Mouse (Mus musculus): ENCODE measurements at regions not wholly inside any gene's neighbourhood (a gene's known extent, or its start where the extent isn't known, plus 50 kb on each side); places are given as distances from the start of the nearest gene placed in this dataset.
A peak's percentile ranks its signal among the peaks of the same experiment; 100 is the strongest.

- DNase-seq (ENCODE audit: low spot score) = no peak
Measured at GRCm38 (mm10) chr13:37468304-37469178, 123.5 kb downstream of the Ly86 start.

GRCm38 (mm10) chr13:37470230-37470907, 125.4 kb downstream of the Ly86 start:
- DNase-seq (ENCODE audit: low spot score) = no peak

- no peak for DNase-seq (ENCODE audit: low spot score)
Measured at GRCm38 (mm10) chr13:37473359-37473758, 128.4 kb downstream of the Ly86 start.

GRCm38 (mm10) chr13:37475804-37476203, 130.8 kb downstream of the Ly86 start:
- no peak for DNase-seq (ENCODE audit: low spot score)

- DNase-seq (ENCODE audit: low spot score) = no peak
Measured at GRCm38 (mm10) chr13:37476256-37477053, 131.4 kb downstream of the Ly86 start.

GRCm38 (mm10) chr13:37477342-37477741, 132.3 kb downstream of the Ly86 start:
- DNase-seq (ENCODE audit: low spot score) = no peak

GRCm38 (mm10) chr13:37477749-37478548, 132.9 kb downstream of the Ly86 start:
- DNase-seq (ENCODE audit: low spot score) = peak; percentile 60

- no peak for DNase-seq (ENCODE audit: low spot score)
Measured at GRCm38 (mm10) chr13:37479182-37479691, 134.2 kb downstream of the Ly86 start.

- DNase-seq (ENCODE audit: low spot score) = no peak
Measured at GRCm38 (mm10) chr13:37481514-37481913, 136.5 kb downstream of the Ly86 start.

GRCm38 (mm10) chr13:37482038-37482437, 137.0 kb downstream of the Ly86 start:
- DNase-seq (ENCODE audit: low spot score) = no peak

- DNase-seq (ENCODE audit: low spot score) = peak; percentile 56
Measured at GRCm38 (mm10) chr13:37482589-37482988, 137.6 kb downstream of the Ly86 start.

GRCm38 (mm10) chr13:37483010-37483855, 138.2 kb downstream of the Ly86 start:
- peak; percentile 58 for DNase-seq (ENCODE audit: low spot score)

- DNase-seq (ENCODE audit: low spot score) = no peak
Measured at GRCm38 (mm10) chr13:37484631-37485030, 139.6 kb downstream of the Ly86 start.

- DNase-seq (ENCODE audit: low spot score) = no peak
Measured at GRCm38 (mm10) chr13:37492115-37493001, 147.3 kb downstream of the Ly86 start.

GRCm38 (mm10) chr13:37493331-37493730, 148.3 kb downstream of the Ly86 start:
- no peak for DNase-seq (ENCODE audit: low spot score)

GRCm38 (mm10) chr13:37495272-37495932, 150.4 kb downstream of the Ly86 start:
- DNase-seq (ENCODE audit: low spot score) = no peak

- no peak for DNase-seq (ENCODE audit: low spot score)
Measured at GRCm38 (mm10) chr13:37497986-37498385, 153.0 kb downstream of the Ly86 start.

GRCm38 (mm10) chr13:37500668-37501286, 155.8 kb downstream of the Ly86 start:
- no peak for DNase-seq (ENCODE audit: low spot score)

All from urinary bladder, postnatal 14 days (tissue).